Mouse (Mus musculus) ES-E14 (cell line): ENCODE data around the gene Mettl21a. TPM values are rescaled to one million over a fixed set of nuclear protein-coding genes. Genes with fewer than 3 reads are reported as not detected.
"Not testable (repeated sequence)": the region's sequence is repeated elsewhere in the genome, so short reads cannot be mapped to it uniquely, and the experiment has no call there.

Experiments
- DNase-seq: peaks from one replicate; pipeline ENCODE4 v3.0.0-alpha.2; 2013; ENCODE audit warnings: low read depth, low spot score
- H3K27ac ChIP-seq: 2 replicates; pipeline ENCODE4 v1.5.1; 2012; ENCODE audit warnings: low read depth, mild to moderate bottlenecking, low read length, moderate library complexity, mixed read lengths; ENCODE audit not compliant: poor library complexity, insufficient read depth, severe bottlenecking
- H3K36me3 ChIP-seq: 2 replicates; pipeline ENCODE4 v1.6.1; 2012; ENCODE audit warnings: mild to moderate bottlenecking, low read length, moderate library complexity, mixed read lengths; ENCODE audit not compliant: control insufficient read depth, poor library complexity, insufficient read depth, severe bottlenecking
- H3K4me1 ChIP-seq, 2 experiments: fragments of 150-350 bp in 1 of 2; sonication (generic) in 1 of 2; 2 replicates each; pipeline ENCODE4 v1.6.1; 2012; ENCODE audit warnings: low read length in 2 of 2, mild to moderate bottlenecking in 1 of 2, mixed read lengths in 1 of 2; ENCODE audit not compliant: control insufficient read depth in 2 of 2, insufficient read depth in 2 of 2, poor library complexity in 1 of 2
- H3K4me3 ChIP-seq, 2 experiments: fragments of 150-350 bp in 1 of 2; sonication (generic) in 1 of 2; 2 replicates each; pipeline ENCODE4 v1.5.1; 2012; ENCODE audit warnings: low read length in 2 of 2, low read depth in 1 of 2, mild to moderate bottlenecking in 1 of 2, mixed read lengths in 1 of 2; ENCODE audit not compliant: insufficient read depth in 1 of 2, poor library complexity in 1 of 2, severe bottlenecking in 1 of 2
- H3K9ac ChIP-seq: 2 replicates; pipeline ENCODE4 v1.6.1; 2012; ENCODE audit warnings: low read depth, mild to moderate bottlenecking, low read length, mixed read lengths; ENCODE audit not compliant: poor library complexity, insufficient read depth, severe bottlenecking
- H3K9me3 ChIP-seq: fragments of 150-350 bp; sonication (generic); 2 replicates; pipeline ENCODE4 v1.6.1; 2012; ENCODE audit warnings: low read depth, mild to moderate bottlenecking, low read length; ENCODE audit not compliant: control insufficient read depth, insufficient read depth
- CHD2 ChIP-seq: IDR thresholded peaks from 2 replicates; pipeline ENCODE4 v1.6.1; 2014; ENCODE audit warnings: mild to moderate bottlenecking, low read depth, low read length, inconsistent platforms
- HCFC1 ChIP-seq: IDR thresholded peaks from 2 replicates; pipeline ENCODE4 v1.6.1; 2012; ENCODE audit warnings: low read length, inconsistent platforms, borderline replicate concordance; ENCODE audit not compliant: insufficient read depth
- MAFK ChIP-seq: IDR thresholded peaks from 2 replicates; pipeline ENCODE4 v1.6.1; 2014; ENCODE audit warnings: mild to moderate bottlenecking, low read depth, low read length, inconsistent platforms; ENCODE audit not compliant: insufficient read depth
- ZC3H11A ChIP-seq: IDR thresholded peaks from 2 replicates; pipeline ENCODE4 v1.6.1; 2012; ENCODE audit warnings: low read depth, mild to moderate bottlenecking, inconsistent platforms, low read length, borderline replicate concordance
- ZNF384 ChIP-seq: IDR thresholded peaks from 2 replicates; pipeline ENCODE4 v1.6.1; 2012; ENCODE audit warnings: low read depth, low read length, inconsistent platforms
- in situ Hi-C, 2 experiments: fragments of 600-800 bp; cut with MboI; formaldehyde crosslinking; loops; one replicate each; pipeline ENCODE4 v1.15.1; 2025; ENCODE audit warnings: low sequenced_read_pairs in 2 of 2, inconsistent platforms in 1 of 2; ENCODE audit not compliant: unreplicated experiment in 2 of 2
- total RNA-seq: library from RNA; depleted of rRNA; stranded (reverse); fragments of 300-350 nt; gene quantifications from 2 replicates; pipeline ENCODE4 v1.2.3, GENCODE M21; 2012

Mettl21a gene
- total RNA-seq, 1 experiment = 18.6 TPM

DNA sequence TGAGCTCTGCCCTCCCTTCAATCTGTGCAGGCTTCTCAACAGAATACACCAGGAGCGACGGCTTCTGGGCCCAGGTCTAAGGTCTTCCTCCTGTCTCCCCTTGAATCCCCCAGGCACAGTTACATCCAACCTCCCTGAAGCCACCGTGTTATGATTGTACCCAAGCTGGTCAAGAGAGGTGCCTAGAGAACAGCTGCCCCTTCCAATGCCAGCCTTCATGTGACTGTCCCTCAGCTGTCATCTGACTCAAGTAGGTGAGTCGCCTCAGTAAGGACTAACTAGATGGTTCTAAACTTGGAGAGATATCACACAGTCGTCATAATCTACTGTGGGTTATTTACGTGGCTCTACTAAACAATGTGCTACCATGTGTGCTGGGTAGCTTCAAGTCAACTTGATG is 36.7 kb upstream of the Mettl21a start:
- Histone ChIP-seq H3K4me1 (no peaks in the 10 kb centered on the region; a peak in 1 of 4 replicates), H3K9ac (no peak overlapping the region), H3K4me3 (no peak overlapping the region), H3K27ac (no peak overlapping the region), H3K9me3 (no peaks in the 10 kb centered on the region), H3K36me3 (no peaks in the 10 kb centered on the region)
- no peak for DNase-seq
- in situ Hi-C loops = no loop called here
- TF ChIP-seq ZC3H11A = no peak
- no peak for TF ChIP-seq HCFC1
- no peak for TF ChIP-seq MAFK
- TF ChIP-seq ZNF384 = no peak
- TF ChIP-seq CHD2 = no peak

DNA sequence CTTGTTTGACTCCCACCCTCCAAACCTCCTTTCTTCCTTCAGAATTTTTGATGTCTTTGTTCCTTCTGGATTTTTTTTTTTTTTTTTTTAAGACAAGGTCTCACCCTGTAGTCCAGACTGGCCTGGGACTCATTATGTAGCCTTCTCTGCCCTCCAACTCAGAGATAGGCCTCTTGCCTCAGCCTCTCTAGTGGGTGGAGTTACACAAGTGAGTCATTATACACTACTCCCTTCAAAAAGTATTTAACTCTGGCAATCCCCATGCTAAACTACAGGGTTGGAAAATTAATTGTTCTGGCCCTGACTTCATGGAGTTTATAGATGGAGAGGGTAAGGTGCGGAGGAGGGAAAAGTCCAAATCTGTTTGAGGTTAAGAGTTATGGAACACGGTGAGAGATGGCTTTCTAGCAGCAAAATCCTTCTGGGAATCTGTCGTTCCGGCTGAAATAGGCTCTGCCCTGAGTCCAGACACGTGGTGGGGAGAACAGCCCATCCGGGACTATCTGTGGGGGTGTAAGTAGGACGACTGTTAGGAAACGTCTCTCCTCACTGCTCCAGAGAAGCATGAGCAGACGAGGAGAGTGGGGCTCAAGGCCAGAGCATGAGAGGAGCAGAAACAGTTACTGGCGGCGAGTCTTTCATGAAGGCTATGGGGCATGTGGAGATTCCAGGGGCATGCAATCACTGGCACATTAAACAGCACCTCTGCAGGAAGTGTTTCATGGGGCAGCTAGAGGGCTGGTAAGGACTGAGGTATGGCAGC is 32.5 kb upstream of the Mettl21a start:
- H3K4me1 ChIP-seq = no peaks in the 10 kb centered on the region
- H3K36me3 ChIP-seq = no peaks in the 10 kb centered on the region
- in situ Hi-C loops = no loop called here
- H3K9ac ChIP-seq = no peak overlapping the region
- DNase-seq = no peak
- H3K4me3 ChIP-seq = no peak overlapping the region
- no peaks in the 10 kb centered on the region for H3K9me3 ChIP-seq
- no peak overlapping the region for H3K27ac ChIP-seq
- TF ChIP-seq CHD2 (no peak), MAFK (no peak), ZNF384 (no peak), HCFC1 (no peak), ZC3H11A (no peak)

GRCm38 (mm10) chr1:64644513-64644912 is 27.5 kb upstream of the Mettl21a start:
- H3K9ac ChIP-seq = no peak overlapping the region
- H3K36me3 ChIP-seq = no peaks in the 10 kb centered on the region
- H3K9me3 ChIP-seq = no peaks in the 10 kb centered on the region
- no peak for TF ChIP-seq ZC3H11A
- no peak for TF ChIP-seq CHD2
- no peak for TF ChIP-seq HCFC1
- TF ChIP-seq ZNF384 = no peak
- TF ChIP-seq MAFK = no peak
- no peak overlapping the region for H3K27ac ChIP-seq
- in situ Hi-C loops = no loop called here
- no peaks in the 10 kb centered on the region for H3K4me1 ChIP-seq
- no peak overlapping the region for H3K4me3 ChIP-seq
- DNase-seq = no peak

GRCm38 (mm10) chr1:64642541-64642940 is 25.5 kb upstream of the Mettl21a start:
- H3K36me3 ChIP-seq, H3K9me3 ChIP-seq, H3K27ac ChIP-seq, in situ Hi-C loops, H3K4me3 ChIP-seq, H3K4me1 ChIP-seq, DNase-seq, H3K9ac ChIP-seq: not testable (repeated sequence)

DNA sequence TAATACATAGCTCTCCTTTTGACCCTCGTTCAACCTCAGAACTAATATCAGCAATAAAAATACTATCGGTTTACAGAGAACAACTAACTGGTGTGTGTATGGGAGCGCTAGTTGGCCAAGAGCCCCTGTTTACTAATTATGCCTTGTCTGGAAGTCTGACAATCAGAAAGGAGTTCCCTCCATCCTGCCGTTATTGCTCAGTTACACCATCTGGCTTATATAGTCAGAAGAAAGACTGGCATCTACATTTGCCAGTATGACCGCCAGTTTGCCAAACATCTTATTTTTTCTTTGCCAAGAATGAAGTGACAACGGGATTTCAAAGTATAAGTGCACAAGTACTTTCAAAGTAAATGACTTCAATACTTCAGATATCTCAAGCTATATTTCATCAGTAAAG is 24.0 kb upstream of the Mettl21a start:
- no peaks in the 10 kb centered on the region for H3K4me1 ChIP-seq
- no peaks in the 10 kb centered on the region for H3K36me3 ChIP-seq
- TF ChIP-seq HCFC1 (no peak), MAFK (no peak), ZC3H11A (no peak), CHD2 (no peak), ZNF384 (no peak)
- H3K9ac ChIP-seq = no peak overlapping the region
- no peak overlapping the region for H3K4me3 ChIP-seq
- in situ Hi-C loops = no loop called here
- no peak overlapping the region for H3K27ac ChIP-seq
- no peak for DNase-seq
- H3K9me3 ChIP-seq = no peaks in the 10 kb centered on the region
